Mouse (Mus musculus) induced T-regulatory cell, adult 2 months (primary cell): Measurements from ENCODE around the gene Tfrc.
"Not testable (repeated sequence)": the region's sequence is repeated elsewhere in the genome, so short reads cannot be mapped to it uniquely, and the experiment has no call there.

Experiments
- DNase-seq: peaks from one replicate; pipeline ENCODE4 v3.0.0-alpha.2; 2012; ENCODE audit warnings: low read depth

The Tfrc gene

GRCm38 (mm10) chr16:32612052-32612451 is 3.3 kb downstream of the Tfrc start:
- no peak for DNase-seq

DNA sequence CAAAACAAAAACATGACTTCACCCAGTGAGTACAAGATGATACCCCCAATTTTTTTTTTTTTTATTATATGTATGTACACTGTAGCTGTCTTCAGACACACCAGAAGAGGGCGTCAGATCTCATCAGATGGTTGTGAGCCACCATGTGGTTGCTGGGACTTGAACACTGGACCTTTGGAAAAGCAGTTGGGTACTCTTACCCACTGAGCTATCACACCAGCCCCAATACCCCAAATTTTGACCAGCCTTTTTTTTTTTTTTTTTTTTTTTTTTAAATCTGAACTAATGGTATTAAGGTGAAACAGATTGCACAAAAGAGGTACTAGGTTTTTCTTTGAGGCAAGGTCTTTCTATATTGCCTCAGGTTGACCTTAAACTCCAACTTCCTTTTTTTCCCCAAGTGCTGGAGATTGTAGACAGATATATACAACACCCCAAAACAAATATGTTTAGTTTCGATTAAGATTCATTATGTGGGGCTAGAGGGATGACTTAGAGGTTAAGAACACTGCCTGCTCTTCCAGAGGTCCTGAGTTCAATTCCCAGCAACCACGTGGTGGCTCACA is 4.6 kb downstream of the Tfrc start:
- DNase-seq, result peak; percentile 26

GRCm38 (mm10) chr16:32614047-32614446 is 5.3 kb downstream of the Tfrc start:
- peak; percentile 64 for DNase-seq

DNA sequence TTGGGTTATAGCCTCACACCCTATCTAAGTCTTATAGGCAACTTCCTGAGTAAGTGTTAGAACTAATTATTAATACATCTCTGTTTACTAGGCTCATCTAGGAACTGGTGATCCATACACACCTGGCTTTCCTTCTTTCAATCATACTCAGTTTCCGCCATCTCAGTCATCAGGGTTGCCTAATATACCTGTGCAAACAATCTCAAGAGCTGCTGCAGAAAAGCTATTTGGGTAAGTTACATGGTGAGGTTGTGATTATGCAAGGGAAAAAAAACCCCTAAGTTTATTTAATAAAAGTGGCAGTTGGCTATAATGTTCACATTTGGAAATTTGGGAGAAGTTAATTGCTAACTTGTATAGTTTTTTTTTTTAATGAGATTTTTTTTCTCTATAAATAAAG is 10.2 kb downstream of the Tfrc start:
- no peak for DNase-seq

DNA sequence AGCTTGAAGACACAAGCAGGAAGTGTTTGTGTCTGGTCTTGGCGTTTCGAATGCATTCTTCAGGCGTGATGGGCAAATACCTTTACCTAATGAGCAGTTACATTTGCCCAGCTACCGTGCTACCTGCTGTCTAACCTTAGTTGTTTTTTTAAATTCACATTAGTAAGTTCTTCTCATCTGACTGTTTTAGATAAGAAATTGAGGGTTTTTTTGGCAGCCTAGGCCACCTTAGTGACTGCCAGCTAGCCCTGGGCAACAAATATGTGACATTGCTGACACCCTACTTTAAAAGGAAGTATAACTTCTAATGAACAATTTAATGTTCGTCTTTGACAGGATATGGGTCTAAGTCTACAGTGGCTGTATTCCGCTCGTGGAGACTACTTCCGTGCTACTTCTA is 19.4 kb downstream of the Tfrc start:
- no peak for DNase-seq

DNA sequence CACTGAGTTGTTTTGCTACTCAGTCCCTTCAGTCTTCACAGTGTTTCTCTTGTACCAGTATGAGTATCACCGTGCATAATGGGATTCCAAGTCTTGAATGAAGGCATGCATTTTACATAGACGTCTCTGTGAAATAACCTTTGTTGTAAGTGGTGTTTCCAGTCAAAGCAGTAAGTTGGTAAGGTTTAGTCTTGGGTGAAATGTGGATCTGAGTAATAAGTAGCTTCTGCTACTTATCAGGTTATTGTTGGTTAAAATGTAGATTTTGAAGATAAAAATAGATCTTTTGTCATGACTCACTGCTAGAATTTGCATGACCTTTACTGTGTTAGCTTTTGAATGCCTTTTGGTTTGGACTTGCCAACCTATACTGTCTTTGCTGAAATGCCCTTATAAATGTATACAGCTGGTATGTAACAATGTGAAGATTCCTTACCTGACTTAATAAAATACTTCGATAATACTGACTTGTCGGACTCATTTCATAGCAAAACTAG is 23.7 kb downstream of the Tfrc start:
- peak; percentile 31 for DNase-seq

DNA sequence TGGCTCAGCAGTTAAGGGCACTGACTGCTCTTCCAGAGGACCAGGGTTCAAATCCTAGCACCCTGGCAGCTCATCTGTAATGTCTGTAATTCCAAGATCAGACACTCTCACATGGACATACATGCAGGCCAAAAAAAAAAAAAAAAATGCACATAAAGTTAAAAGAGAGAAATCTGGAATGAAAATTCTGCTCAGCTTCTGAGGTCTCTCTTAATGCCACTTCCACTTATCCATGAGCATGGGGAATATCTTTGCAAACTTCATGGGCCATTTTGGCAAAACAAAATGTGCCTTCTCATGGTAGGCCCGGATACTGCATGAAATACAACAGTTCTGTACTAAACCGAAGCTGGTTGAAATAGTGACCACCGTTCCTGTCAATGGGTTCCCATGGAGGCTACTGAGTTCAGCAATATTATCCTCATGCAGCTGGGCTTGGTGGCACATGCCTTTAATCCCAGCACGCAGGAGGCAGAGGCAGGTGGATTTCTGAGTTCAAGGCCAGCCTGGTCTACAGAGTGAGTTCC is 24.8 kb downstream of the Tfrc start:
- DNase-seq, result no peak

- DNase-seq, result no peak
Observed at GRCm38 (mm10) chr16:32634183-32634582, 25.5 kb downstream of the Tfrc start.

GRCm38 (mm10) chr16:32635314-32635713 is 26.6 kb downstream of the Tfrc start:
- no peak for DNase-seq

- DNase-seq, result no peak
Observed at GRCm38 (mm10) chr16:32636331-32636730, 27.6 kb downstream of the Tfrc start.

DNA sequence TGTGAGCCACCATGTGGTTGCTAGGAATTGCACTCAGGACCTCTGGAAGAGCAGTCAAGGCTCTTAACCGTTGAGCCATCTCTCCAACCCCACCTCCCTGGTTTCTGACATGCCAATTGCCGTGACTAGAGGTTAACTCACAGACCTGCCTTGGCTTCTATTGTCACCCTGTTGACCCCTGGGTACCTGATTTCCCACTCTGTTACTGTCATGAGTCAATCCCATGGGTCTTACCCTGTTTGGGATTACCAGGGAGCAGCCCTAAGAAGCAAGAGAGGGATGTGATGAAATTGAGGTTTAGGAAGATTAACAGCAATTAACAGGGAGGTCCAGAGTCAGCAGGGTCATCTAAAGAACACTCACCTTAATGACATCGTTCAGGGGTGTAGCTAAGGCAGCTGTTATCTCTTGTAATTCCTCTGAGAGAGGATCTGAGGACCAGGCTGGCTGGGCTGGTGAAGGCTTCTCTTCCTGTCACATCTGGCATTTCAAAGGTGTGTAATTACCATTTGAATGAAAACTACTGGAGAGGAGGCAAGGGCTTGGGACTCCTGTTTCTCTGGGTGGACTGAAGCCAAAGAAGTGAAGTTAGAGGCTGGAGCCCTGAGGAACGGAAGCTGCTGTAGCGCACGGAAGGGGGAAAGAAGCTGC is 28.3 kb downstream of the Tfrc start:
- no peak for DNase-seq

DNA sequence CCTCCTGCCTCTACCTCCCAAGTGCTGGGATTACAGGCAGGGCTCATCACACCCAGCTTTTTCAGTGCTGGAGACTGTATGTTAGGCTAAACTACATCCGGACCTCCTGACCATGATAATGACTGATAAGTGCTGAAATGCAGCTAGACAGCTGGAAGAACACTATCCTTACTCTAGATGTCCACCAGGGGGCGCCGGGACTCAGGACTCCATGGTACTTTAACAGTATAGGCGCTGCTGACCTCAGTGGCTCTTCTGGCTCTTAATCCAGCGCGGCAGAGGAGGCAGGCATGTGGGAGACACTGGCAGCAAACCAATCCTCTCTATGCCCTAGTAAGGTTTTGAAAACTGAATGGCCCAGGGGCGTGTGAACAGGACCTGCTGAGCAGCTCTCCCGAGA is 29.8 kb downstream of the Tfrc start:
- DNase-seq, result peak; percentile 94

DNA sequence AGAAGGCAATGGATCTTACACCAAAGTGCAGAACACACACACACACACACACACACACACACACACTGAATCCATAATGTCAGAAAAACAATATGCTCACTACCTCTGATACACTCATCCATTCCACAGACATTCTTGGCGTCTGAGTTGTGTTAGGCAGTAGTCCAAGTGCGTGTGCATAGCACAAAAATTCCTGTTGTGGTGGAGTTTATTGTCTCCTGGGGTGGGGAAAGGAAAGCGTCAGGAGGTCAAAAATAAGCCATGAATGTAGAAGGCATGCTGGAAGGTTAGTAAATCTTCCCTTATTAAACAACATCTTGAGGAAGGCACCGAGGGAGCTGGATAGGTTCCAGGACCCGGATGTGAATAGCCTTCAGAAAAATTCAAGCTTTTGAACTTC is 31.4 kb downstream of the Tfrc start:
- DNase-seq, result no peak

GRCm38 (mm10) chr16:32640683-32641082 is 32.0 kb downstream of the Tfrc start:
- DNase-seq, result not testable (repeated sequence)

- DNase-seq, result no peak
Observed at GRCm38 (mm10) chr16:32641440-32642219, 32.9 kb downstream of the Tfrc start.

DNA sequence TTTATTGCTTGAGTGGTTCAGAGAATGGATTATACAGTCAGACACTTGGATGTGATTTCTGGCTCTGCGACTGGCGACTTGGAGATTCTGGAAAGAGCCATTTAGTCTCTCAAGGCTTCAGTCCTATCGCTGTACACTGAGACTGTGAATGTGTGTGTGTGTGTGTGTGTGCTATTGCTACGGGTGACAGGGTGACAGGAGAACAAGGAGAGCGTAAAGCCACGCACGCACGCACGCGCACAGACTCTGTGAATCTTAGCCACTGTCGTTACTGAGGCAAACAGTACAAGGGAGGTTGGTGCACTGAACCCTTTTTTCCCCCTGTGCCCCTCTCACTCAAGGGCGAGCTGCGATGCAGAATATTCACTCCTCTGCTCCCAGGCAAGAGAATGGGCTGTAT is 33.6 kb downstream of the Tfrc start:
- no peak for DNase-seq

- peak; percentile 91 for DNase-seq
Observed at GRCm38 (mm10) chr16:32643661-32644061, 34.9 kb downstream of the Tfrc start, which contains the start of gene Tnk2. TSS of gene Tnk2 (plus strand) at chr16:32643874.

GRCm38 (mm10) chr16:32644069-32644800 is 35.5 kb downstream of the Tfrc start:
- DNase-seq, result peak; percentile 60

GRCm38 (mm10) chr16:32644801-32645170 is 36.1 kb downstream of the Tfrc start:
- DNase-seq, result no peak

GRCm38 (mm10) chr16:32645361-32645914 is 36.7 kb downstream of the Tfrc start:
- DNase-seq, result peak; percentile 83

GRCm38 (mm10) chr16:32646014-32646413 is 37.3 kb downstream of the Tfrc start:
- DNase-seq, result no peak

DNA sequence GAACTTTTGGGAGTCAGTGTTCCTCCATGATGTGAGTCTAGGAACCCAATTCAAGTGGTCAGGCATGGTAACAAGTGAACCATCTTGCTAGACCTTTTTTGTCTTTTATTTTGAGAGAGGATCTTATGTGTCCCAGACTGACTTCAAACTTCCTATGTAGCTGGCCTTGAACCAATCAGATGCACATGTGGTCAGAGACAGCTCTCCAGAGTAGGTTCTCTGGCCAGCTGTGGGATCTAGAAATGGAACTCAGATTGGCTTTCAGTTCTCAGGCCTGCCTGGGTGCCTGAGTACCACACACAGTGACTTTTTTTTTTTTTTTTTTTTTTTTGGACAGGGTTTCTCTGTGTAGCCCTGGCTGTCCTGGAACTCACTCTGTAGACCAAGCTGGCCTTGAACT is 39.0 kb downstream of the Tfrc start:
- no peak for DNase-seq
